Mouse (Mus musculus): ENCODE measurements around the gene Slc35f6. TPM values are rescaled to one million over a fixed set of nuclear protein-coding genes. Genes with fewer than 3 reads are reported as not detected.
"Not testable (repeated sequence)": the region's sequence is repeated elsewhere in the genome, so short reads cannot be mapped to it uniquely, and the experiment has no call there.

Slc35f6 gene
- polyA plus RNA-seq, 1 experiment from 2014 or later = 27.6 TPM

DNA sequence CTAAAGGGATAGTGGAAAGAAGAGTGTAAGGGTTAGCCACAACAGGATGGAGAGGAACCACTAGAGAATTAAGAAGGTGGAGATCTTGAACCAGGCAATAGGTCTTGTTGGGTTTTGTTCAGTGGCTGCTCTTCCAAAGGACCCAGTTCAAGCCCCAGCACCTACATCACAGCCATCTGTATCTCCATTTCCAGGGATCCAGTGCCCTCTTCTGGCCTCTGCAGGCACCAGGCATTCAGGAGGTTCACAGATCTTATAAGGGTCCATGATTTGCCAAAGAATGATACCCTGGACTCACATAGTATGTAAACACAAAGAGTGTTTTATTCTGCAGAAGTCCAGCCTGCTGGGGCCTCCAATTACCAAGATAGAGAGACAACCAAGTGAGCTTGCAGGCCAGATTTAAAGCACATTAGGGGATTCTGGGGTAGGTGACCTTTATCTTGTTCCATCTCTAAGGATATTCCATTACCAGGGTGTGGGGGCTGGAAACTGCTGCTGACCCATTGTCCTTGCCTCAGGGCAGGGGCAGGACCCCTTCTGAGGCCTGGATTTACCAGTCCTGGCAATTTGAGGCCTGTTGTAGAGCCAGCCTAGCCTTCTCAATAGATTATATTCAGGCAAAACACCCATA lies 35.4 kb downstream of the Slc35f6 start:
- Histone ChIP-seq H3K36me3 (ENCODE audit: control insufficient read depth, insufficient read depth, low read length) (no peaks in the 10 kb centered on the region), H3K4me2 (replicated peaks; ENCODE audit: low read depth, low read length) (no peak overlapping the region), H3K9me3 (ENCODE audit: control insufficient read depth, low read length) (no peaks in the 10 kb centered on the region), H3K4me1 (ENCODE audit: control insufficient read depth, insufficient read depth, low read length) (no peaks in the 10 kb centered on the region), H3K9ac (ENCODE audit: low read depth, low read length) (no peak overlapping the region), H3K27ac (ENCODE audit: low read depth, low read length) (no peak overlapping the region), H3K4me3 (ENCODE audit: low read length) (no peak overlapping the region), H3K27me3 (ENCODE audit: control insufficient read depth, insufficient read depth, low read length) (no peaks in the 10 kb centered on the region)
- ATAC-seq (ENCODE audit: low FRiP score, low TSS enrichment) = no peak

DNA sequence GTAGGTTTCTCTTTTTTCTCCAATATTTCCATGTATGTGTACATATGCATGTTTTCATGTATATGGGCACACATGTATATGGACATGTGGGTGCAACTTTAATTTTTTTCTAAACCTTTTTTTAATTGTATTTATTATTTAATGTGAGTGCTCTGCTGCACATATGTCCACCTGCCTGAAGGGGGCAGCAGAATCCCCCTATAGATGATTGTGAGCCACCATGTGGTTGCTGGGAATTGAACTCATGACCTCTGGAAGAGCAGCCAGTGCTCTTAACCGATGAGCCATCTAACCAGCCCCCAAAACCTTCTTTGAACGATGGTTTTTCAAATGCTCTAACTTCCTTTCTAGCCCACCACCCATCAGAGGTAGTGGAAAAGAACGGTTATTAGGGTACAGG lies 36.3 kb downstream of the Slc35f6 start:
- Histone ChIP-seq H3K36me3 (ENCODE audit: control insufficient read depth, insufficient read depth, low read length) (no peaks in the 10 kb centered on the region), H3K4me1 (ENCODE audit: control insufficient read depth, insufficient read depth, low read length) (no peaks in the 10 kb centered on the region), H3K9ac (ENCODE audit: low read depth, low read length) (no peak overlapping the region), H3K27me3 (ENCODE audit: control insufficient read depth, insufficient read depth, low read length) (no peaks in the 10 kb centered on the region), H3K4me3 (ENCODE audit: low read length) (no peak overlapping the region), H3K9me3 (ENCODE audit: control insufficient read depth, low read length) (no peaks in the 10 kb centered on the region), H3K4me2 (replicated peaks; ENCODE audit: low read depth, low read length) (no peak overlapping the region), H3K27ac (ENCODE audit: low read depth, low read length) (no peak overlapping the region)
- no peak for ATAC-seq (ENCODE audit: low FRiP score, low TSS enrichment)
- 76% methylated on average over 3 of the region's 3 CpGs for WGBS

DNA sequence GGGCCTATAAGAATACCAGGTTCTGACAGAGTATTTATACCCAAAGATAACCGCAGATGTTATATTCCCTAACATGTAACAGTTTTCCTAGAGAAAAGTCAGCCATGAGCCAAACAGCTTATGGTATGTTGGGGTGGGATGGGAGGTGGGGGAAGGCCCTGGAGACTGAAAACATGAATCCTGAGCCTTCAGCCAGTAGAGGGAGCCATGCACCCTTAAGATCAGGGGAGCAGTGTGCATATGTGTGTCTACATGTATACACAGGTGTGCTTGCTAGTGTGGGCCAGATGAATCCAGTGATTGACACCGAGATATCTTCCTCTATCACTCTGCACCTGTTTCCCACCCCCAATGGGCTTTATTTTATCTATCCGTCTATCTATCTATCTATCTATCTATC lies 39.0 kb downstream of the Slc35f6 start:
- WGBS = 64% methylated on average over 3 of the region's 3 CpGs
- no peaks in the 10 kb centered on the region for H3K27me3 ChIP-seq (ENCODE audit: control insufficient read depth, insufficient read depth, low read length)
- no peak overlapping the region for H3K9ac ChIP-seq (ENCODE audit: low read depth, low read length)
- H3K36me3 ChIP-seq (ENCODE audit: control insufficient read depth, insufficient read depth, low read length) = no peaks in the 10 kb centered on the region
- no peak overlapping the region for H3K4me3 ChIP-seq (ENCODE audit: low read length)
- no peaks in the 10 kb centered on the region for H3K9me3 ChIP-seq (ENCODE audit: control insufficient read depth, low read length)
- ATAC-seq (ENCODE audit: low FRiP score, low TSS enrichment) = no peak
- H3K4me1 ChIP-seq (ENCODE audit: control insufficient read depth, insufficient read depth, low read length) = no peaks in the 10 kb centered on the region
- H3K27ac ChIP-seq (ENCODE audit: low read depth, low read length) = no peak overlapping the region
- H3K4me2 ChIP-seq (replicated peaks; ENCODE audit: low read depth, low read length) = no peak overlapping the region

DNA sequence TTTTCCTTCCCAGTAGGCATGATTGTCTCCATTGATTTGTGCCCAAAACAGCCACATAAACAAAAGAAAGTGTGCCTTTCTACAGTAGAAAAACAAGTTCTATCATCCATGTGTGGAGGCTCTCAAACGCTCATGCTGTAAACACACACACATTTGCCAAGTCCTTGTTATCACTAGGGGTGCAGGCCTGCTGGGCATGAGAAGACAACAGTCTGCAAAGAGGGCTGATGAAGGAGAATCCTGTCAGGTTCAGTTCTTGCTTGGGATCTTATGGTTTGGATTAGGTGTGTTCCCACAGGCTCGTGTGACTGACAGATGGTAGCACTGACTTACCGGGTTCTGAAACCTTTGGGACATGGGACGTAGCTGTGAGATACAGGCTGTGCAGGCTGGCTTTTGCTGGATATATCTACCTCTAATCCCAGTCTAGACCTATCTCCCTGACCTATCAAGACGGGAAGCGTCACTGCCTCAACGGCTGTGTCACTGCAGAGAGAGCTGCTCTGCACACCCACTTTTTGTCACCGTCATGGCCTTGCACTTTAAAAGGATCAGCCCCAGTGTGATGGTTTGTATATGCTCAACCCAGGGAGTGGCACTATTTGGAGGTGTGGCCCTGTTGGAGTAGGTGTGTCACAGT lies 52.7 kb downstream of the Slc35f6 start:
- no peak for ATAC-seq (ENCODE audit: low FRiP score, low TSS enrichment)
- Histone ChIP-seq H3K27me3 (ENCODE audit: control insufficient read depth, insufficient read depth, low read length) (peaks cover 4% of the 10 kb centered on the region; the same call in 1 of the 2 replicates), H3K9ac (ENCODE audit: low read depth, low read length) (no peak overlapping the region), H3K4me2 (replicated peaks; ENCODE audit: low read depth, low read length) (no peak overlapping the region), H3K4me3 (ENCODE audit: low read length) (no peak overlapping the region), H3K4me1 (ENCODE audit: control insufficient read depth, insufficient read depth, low read length) (no peaks in the 10 kb centered on the region), H3K27ac (ENCODE audit: low read depth, low read length) (no peak overlapping the region), H3K36me3 (ENCODE audit: control insufficient read depth, insufficient read depth, low read length) (no peaks in the 10 kb centered on the region), H3K9me3 (ENCODE audit: control insufficient read depth, low read length) (no peaks in the 10 kb centered on the region)
- WGBS = 79% methylated on average over 8 of the region's 8 CpGs

DNA sequence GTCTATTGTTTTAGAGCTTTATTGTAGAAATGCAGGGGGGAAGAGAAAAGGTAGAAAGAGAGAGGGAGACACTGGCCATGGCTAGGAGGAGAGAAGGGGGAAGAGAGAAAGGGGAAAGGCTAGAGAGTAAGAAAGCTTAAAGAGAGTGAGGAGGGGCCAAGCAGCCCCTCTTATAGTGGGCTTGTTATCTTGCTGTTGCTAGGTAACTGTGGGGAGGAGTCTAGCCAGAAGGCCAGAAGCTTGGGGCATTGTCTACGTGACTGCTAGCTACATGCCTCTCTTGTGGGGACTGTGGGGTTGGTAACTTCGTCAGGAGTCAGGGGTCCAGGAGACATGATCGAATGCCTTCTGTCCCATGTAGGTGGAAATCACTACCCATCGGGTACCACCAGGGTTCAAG lies 53.6 kb downstream of the Slc35f6 start:
- not testable (repeated sequence) for H3K4me3 ChIP-seq (ENCODE audit: low read length); H3K27me3 ChIP-seq (ENCODE audit: control insufficient read depth, insufficient read depth, low read length); H3K36me3 ChIP-seq (ENCODE audit: control insufficient read depth, insufficient read depth, low read length); H3K9ac ChIP-seq (ENCODE audit: low read depth, low read length); H3K4me1 ChIP-seq (ENCODE audit: control insufficient read depth, insufficient read depth, low read length); H3K9me3 ChIP-seq (ENCODE audit: control insufficient read depth, low read length); ATAC-seq (ENCODE audit: low FRiP score, low TSS enrichment); H3K4me2 ChIP-seq (replicated peaks; ENCODE audit: low read depth, low read length); H3K27ac ChIP-seq (ENCODE audit: low read depth, low read length)
- WGBS = 51% methylated on average over 4 of the region's 4 CpGs

DNA sequence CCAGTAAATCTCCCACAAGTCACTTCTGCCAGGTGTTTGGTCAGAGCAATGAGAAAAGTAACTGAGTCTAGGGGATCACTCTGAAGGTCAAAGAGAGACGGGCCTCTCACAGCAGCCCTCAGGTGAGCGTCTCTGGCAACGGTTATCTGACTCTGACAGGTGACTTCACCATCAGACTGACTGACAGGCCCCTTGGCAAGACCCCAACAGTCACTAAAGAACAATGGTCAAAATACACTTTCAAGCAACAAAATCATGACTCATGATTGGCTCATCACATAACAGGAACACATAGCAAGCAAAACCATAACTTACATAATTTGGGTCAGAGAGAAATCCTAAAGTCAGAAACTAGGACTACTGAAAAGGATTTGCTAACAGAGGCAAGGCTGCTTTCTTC lies 54.1 kb downstream of the Slc35f6 start:
- no peak overlapping the region for H3K9ac ChIP-seq (ENCODE audit: low read depth, low read length)
- 78% methylated on average over 3 of the region's 3 CpGs for WGBS
- H3K27me3 ChIP-seq (ENCODE audit: control insufficient read depth, insufficient read depth, low read length) = peaks cover 4% of the 10 kb centered on the region; the same call in 1 of the 2 replicates
- H3K9me3 ChIP-seq (ENCODE audit: control insufficient read depth, low read length) = no peaks in the 10 kb centered on the region
- no peak for ATAC-seq (ENCODE audit: low FRiP score, low TSS enrichment)
- no peaks in the 10 kb centered on the region for H3K36me3 ChIP-seq (ENCODE audit: control insufficient read depth, insufficient read depth, low read length)
- H3K4me2 ChIP-seq (replicated peaks; ENCODE audit: low read depth, low read length) = no peak overlapping the region
- no peak overlapping the region for H3K27ac ChIP-seq (ENCODE audit: low read depth, low read length)
- no peaks in the 10 kb centered on the region for H3K4me1 ChIP-seq (ENCODE audit: control insufficient read depth, insufficient read depth, low read length)
- no peak overlapping the region for H3K4me3 ChIP-seq (ENCODE audit: low read length)

Small RNAs within 50 kb of the gene (microRNA-seq; reads per million reads assigned to microRNA genes)
- not detected for gene Mir5625

Other genes with a start within 250 kb of the Slc35f6 start
- gene Otof, start 186.0 kb upstream of the Slc35f6 start, polyA plus RNA-seq (2014; fragmentation: Nextera tagmentation; extraction: Ambion mirVana) = 0.03 and 0.09 TPM in 2 replicates
- gene 1700001C02Rik, start 181.9 kb upstream of the Slc35f6 start, polyA plus RNA-seq (2014; fragmentation: Nextera tagmentation; extraction: Ambion mirVana) = not detected in 2 replicates
- not detected in 2 replicates for gene Cib4, start 102.1 kb upstream of the Slc35f6 start, polyA plus RNA-seq (2014; fragmentation: Nextera tagmentation; extraction: Ambion mirVana)
- 1.5 and 2.1 TPM in 2 replicates for gene Kcnk3, start 59.8 kb upstream of the Slc35f6 start, polyA plus RNA-seq (2014; fragmentation: Nextera tagmentation; extraction: Ambion mirVana)
- 363 and 456 TPM in 2 replicates for gene Cenpa, start 18.8 kb downstream of the Slc35f6 start, polyA plus RNA-seq (2014; fragmentation: Nextera tagmentation; extraction: Ambion mirVana)
- gene Dpysl5, start 63.6 kb downstream of the Slc35f6 start, polyA plus RNA-seq (2014; fragmentation: Nextera tagmentation; extraction: Ambion mirVana) = 3.8 and 7.2 TPM in 2 replicates
- gene Mapre3, start 166.7 kb downstream of the Slc35f6 start, polyA plus RNA-seq (2014; fragmentation: Nextera tagmentation; extraction: Ambion mirVana) = 13.6 and 19.3 TPM in 2 replicates
- gene Tmem214, start 220.1 kb downstream of the Slc35f6 start, polyA plus RNA-seq (2014; fragmentation: Nextera tagmentation; extraction: Ambion mirVana) = 53.1 and 65.1 TPM in 2 replicates
- gene Agbl5, start 240.8 kb downstream of the Slc35f6 start, polyA plus RNA-seq (2014; fragmentation: Nextera tagmentation; extraction: Ambion mirVana) = 19.5 and 27.1 TPM in 2 replicates

Data from kidney, embryonic 14.5 days (tissue).